Mouse (Mus musculus) subcutaneous adipose tissue, adult 2 months (tissue): ENCODE data around the gene Ensa. TPM values are rescaled to one million over a fixed set of nuclear protein-coding genes. Genes with fewer than 3 reads are reported as not detected.

Experiments used
- polyA plus RNA-seq: library from polyadenylated mRNA; depleted of rRNA; stranded (reverse); fragments of >200 nt; gene quantifications from 2 replicates; pipeline ENCODE4 v1.2.3, GENCODE M21; 2012; ENCODE audit warnings: low replicate concordance; rRNA removed

The Ensa gene
- polyA plus RNA-seq: 12.2 and 18.1 TPM in 2 replicates

DNA sequence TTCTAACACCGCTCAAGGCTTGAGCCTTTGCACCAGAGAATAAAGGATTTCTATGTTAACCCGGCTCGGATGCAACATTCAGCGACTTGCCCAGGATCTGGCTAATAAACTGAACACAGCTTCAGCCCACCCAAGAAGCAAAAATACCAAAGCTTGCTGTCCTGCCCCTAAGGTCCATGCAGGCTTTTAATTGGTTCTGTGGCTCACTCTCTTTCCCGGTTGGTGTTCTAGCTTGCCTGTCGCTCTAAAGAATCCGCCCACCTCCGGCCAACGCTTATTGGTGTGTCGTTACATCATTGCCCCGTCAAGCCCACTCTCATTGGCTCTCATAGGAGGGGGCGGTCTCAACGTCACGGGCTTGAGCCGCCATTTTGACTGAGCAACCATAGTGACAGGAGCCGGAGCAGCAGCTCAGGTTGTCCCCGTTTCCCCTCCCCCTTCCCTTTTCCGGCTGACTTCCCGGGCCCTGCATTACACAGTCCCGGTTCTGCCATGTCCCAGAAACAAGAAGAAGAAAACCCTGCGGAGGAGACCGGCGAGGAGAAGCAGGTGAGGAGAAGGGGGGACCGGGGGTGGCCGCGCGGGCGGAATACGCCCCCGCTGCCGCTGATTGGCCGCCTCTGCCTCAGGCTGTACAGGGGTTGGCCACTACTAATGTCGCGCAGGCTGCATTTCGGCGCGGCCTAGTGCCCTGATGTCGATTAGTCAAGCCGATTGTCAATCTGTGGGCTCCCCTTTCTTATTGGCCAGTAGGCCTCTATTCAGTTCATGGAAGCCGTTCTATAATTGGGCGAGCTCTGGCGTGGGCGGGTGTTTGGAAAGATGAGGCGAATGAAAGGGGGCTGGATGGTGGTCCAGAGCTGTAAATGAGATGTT is at the start of gene Ensa:
TSS of gene Ensa (plus strand) at position 366 of the 876 bp plus-strand sequence.

GRCm38 (mm10) chr3:95588604-95589086 is 36.1 kb upstream of the Ensa start, which contains the start of gene Golph3l:
Gene Golph3l (plus strand): TSS chr3:95588934.

DNA sequence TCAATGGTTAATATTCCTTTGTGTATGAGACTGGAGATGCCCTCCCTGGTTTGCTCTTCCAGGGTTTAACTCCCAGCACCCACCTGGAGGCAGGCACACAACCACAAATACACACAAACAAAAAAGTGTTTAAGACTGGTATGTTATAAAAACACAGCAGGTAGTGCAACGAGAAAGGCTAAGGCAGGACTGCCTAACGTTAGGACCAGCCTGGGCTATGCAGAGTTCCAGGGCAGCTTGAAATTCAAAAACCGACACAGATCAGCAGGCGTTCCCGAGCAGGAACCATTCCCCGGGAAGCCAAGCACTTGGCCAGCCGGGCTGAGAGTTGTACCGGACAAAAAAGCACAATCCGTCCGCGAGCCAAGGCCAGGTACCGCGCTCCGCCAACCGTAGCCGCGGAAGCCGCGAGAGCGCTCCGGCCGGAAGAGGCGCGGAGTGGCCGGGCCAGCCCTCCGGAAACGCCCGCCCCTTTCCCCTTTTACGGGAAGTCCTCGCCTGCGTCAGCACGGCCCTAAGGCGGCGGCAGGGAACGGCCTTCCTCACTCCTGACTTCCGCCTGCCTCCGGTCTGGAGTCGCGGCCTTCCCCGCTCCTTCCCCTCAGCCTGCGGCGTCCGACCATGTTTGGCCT is 33.6 kb downstream of the Ensa start, which contains the start of gene Mcl1:
TSS of gene Mcl1 (plus strand) at position 553 of the 632 bp plus-strand sequence.

Other genes starting within 250 kb of the Ensa start
- gene 4930558C23Rik, start 222.2 kb upstream of the Ensa start, polyA plus RNA-seq: not detected in 2 replicates
- gene Arnt, start 190.6 kb upstream of the Ensa start, polyA plus RNA-seq: 42.1 and 43.1 TPM in 2 replicates
- 18.7 and 41.3 TPM in 2 replicates for gene Ctsk, start 125.7 kb upstream of the Ensa start, polyA plus RNA-seq
- 26.9 and 63.6 TPM in 2 replicates for gene Ctss, start 98.2 kb upstream of the Ensa start, polyA plus RNA-seq
- gene Hormad1, start 65.3 kb upstream of the Ensa start, polyA plus RNA-seq: not detected in 2 replicates
- 8.7 and 12.1 TPM in 2 replicates for gene Golph3l, start 36.1 kb upstream of the Ensa start, polyA plus RNA-seq
- 33.3 and 71.8 TPM in 2 replicates for gene Mcl1, start 33.8 kb downstream of the Ensa start, polyA plus RNA-seq
- gene Adamtsl4, start 62.9 kb downstream of the Ensa start, polyA plus RNA-seq: 21.6 and 36.6 TPM in 2 replicates
- gene Ecm1, start 114.6 kb downstream of the Ensa start, polyA plus RNA-seq: 371 and 414 TPM in 2 replicates
- gene Tars2, start 135.2 kb downstream of the Ensa start, polyA plus RNA-seq: 30.9 and 43.4 TPM in 2 replicates
- 13.0 and 20.9 TPM in 2 replicates for gene Rprd2, start 193.9 kb downstream of the Ensa start, polyA plus RNA-seq
- 11.2 and 18.3 TPM in 2 replicates for gene Prpf3, start 230.9 kb downstream of the Ensa start, polyA plus RNA-seq
- 99.3 and 137 TPM in 2 replicates for gene Mrps21, start 246.5 kb downstream of the Ensa start, polyA plus RNA-seq